Mouse (Mus musculus): ENCODE data around the gene Ahnak2.

GRCm38 (mm10) chr12:112736636-112736925 is 65.9 kb downstream of the Ahnak2 start:
- TF ChIP-seq CTCF (IDR thresholded peaks at IDR 0.05; ENCODE audit: control insufficient read depth, insufficient read depth, low read length) (no peak), POLR2A (IDR thresholded peaks at IDR 0.05; ENCODE audit: borderline replicate concordance, control insufficient read depth, low read depth, low read length) (no peak)
